Mouse (Mus musculus): ENCODE measurements around the gene Tmem136. TPM values are rescaled to one million over a fixed set of nuclear protein-coding genes. Genes with fewer than 3 reads are reported as not detected.

Tmem136 gene
- total and polyA plus RNA-seq, 3 experiments = 0.62 to 2.0 TPM; not detected in 1

GRCm38 (mm10) chr9:43109125-43109524 is 7.2 kb downstream of the Tmem136 start:
- Histone ChIP-seq H3K27ac (ENCODE audit: control insufficient read depth, low read depth, low read length) (peak overlapping the region; percentile 38; the same call in 1 of the 2 replicates), H3K79me2 (ENCODE audit: control insufficient read depth, insufficient read depth, low read length, poor library complexity) (peaks cover 15% of the 10 kb centered on the region), H3K4me1 (ENCODE audit: control insufficient read depth in 1 of 2, insufficient read depth in 2 of 2, low read length in 2 of 2) (peaks cover 9 to 15% of the 10 kb centered on the region in 2 experiments), H3K27me3 (ENCODE audit: control insufficient read depth in 1 of 2, insufficient read depth in 2 of 2, low read length in 2 of 2) (no peaks in the 10 kb centered on the region), H3K36me3 (ENCODE audit: control insufficient read depth in 1 of 2, insufficient read depth in 2 of 2, low read length in 2 of 2) (peaks cover 0 to 13% of the 10 kb centered on the region in 2 experiments; a peak in 2 of 4 replicates), H3K9ac (ENCODE audit: control insufficient read depth, low read depth, low read length, poor library complexity, severe bottlenecking) (peak overlapping the region; percentile 38), H3K4me3 (ENCODE audit: control insufficient read depth in 1 of 2, insufficient read depth in 1 of 2, low read depth in 2 of 2, low read length in 2 of 2) (peak overlapping the region; percentile 17 to 19; a peak in 2 of 4 replicates), H3K9me3 (replicated peaks; ENCODE audit: insufficient read depth, low read length) (no peaks in the 10 kb centered on the region)
- DNase-seq (ENCODE audit: low read depth, low spot score) = peak; percentile 29
- TF ChIP-seq JUND (IDR thresholded peaks at IDR 0.05; ENCODE audit: low read depth, low read length) = no peak
- no peak for TF ChIP-seq E2F4 (IDR thresholded peaks at IDR 0.05; ENCODE audit: borderline replicate concordance, low read depth, low read length)
- TF ChIP-seq ZMIZ1 (IDR thresholded peaks at IDR 0.05; ENCODE audit: low read depth, low read length) = no peak
- TF ChIP-seq GABPA (IDR thresholded peaks at IDR 0.05; ENCODE audit: low read depth, low read length) = no peak
- peak; percentile 79 for TF ChIP-seq ZNF384 (IDR thresholded peaks at IDR 0.05; ENCODE audit: low read depth, low read length)
- TF ChIP-seq MEF2A (IDR thresholded peaks at IDR 0.05; ENCODE audit: extremely low read depth, insufficient replicate concordance, low read depth, low read length, poor library complexity, severe bottlenecking) = no peak
- no peak for TF ChIP-seq ZKSCAN1 (IDR thresholded peaks at IDR 0.05; ENCODE audit: low read depth, low read length)
- no peak for TF ChIP-seq POLR2AphosphoS2 (IDR thresholded peaks at IDR 0.05; ENCODE audit: low read length)
- no peak for TF ChIP-seq USF2 (IDR thresholded peaks at IDR 0.05; ENCODE audit: borderline replicate concordance in 1 of 2, insufficient read depth in 1 of 2, low read depth in 1 of 2, low read length in 2 of 2)
- TF ChIP-seq GATA1 (IDR thresholded peaks at IDR 0.05; ENCODE audit: low read depth, low read length) = 0 out of 2 replicates have a peak, but pooled peaks have one; percentile 43
- peak; percentile 44; the same call in 1 of the 2 replicates for TF ChIP-seq MAFK (IDR thresholded peaks at IDR 0.05; ENCODE audit: borderline replicate concordance, low read depth, low read length)
- no peak for TF ChIP-seq TBP (IDR thresholded peaks at IDR 0.05; ENCODE audit: low read depth, low read length)
- peak in 1 of 2 experiments; percentile 11; a peak in 1 of 4 replicates for TF ChIP-seq EP300 (IDR thresholded peaks at IDR 0.05; ENCODE audit: low read depth in 1 of 2, low read length in 2 of 2)
- TF ChIP-seq POLR2A (IDR thresholded peaks at IDR 0.05; ENCODE audit: control insufficient read depth in 1 of 2, insufficient read depth in 1 of 2, low read depth in 1 of 2, low read length in 2 of 2, poor library complexity in 1 of 2) = no peak
- TF ChIP-seq RAD21 (IDR thresholded peaks at IDR 0.05; ENCODE audit: low read depth, low read length) = no peak
- TF ChIP-seq MYB (IDR thresholded peaks at IDR 0.05; ENCODE audit: low read depth, low read length) = no peak
- TF ChIP-seq MAZ (IDR thresholded peaks at IDR 0.05; ENCODE audit: low read depth, low read length) = no peak
- TF ChIP-seq SMC3 (IDR thresholded peaks at IDR 0.05; ENCODE audit: low read depth, low read length) = no peak
- TF ChIP-seq UBTF (IDR thresholded peaks at IDR 0.05; ENCODE audit: borderline replicate concordance, insufficient read depth, low read depth, low read length) = no peak
- no peak for TF ChIP-seq CHD2 (IDR thresholded peaks at IDR 0.05; ENCODE audit: low read length)
- TF ChIP-seq MAX (IDR thresholded peaks at IDR 0.05; ENCODE audit: low read length) = no peak
- no peak for TF ChIP-seq RCOR1 (IDR thresholded peaks at IDR 0.05; ENCODE audit: low read depth, low read length)
- no peak for TF ChIP-seq TAL1 (IDR thresholded peaks at IDR 0.05; ENCODE audit: low read length)
- no peak for TF ChIP-seq NELFE (IDR thresholded peaks at IDR 0.05; ENCODE audit: low read depth, low read length)
- TF ChIP-seq ETS1 (IDR thresholded peaks at IDR 0.05; ENCODE audit: low read depth, low read length) = peak; percentile 32; the same call in 1 of the 2 replicates
